Mouse (Mus musculus) CH12.LX (cell line): ENCODE measurements around the gene Nyap1. TPM values are rescaled to one million over a fixed set of nuclear protein-coding genes. Genes with fewer than 3 reads are reported as not detected.

Experiments used
- DNase-seq: peaks from one replicate; pipeline ENCODE4 v3.0.0-alpha.2; 2013; ENCODE audit errors: extremely low read depth
- H3K27ac ChIP-seq: 2 replicates; pipeline ENCODE4 v1.5.1; 2012; ENCODE audit warnings: low read depth, mild to moderate bottlenecking, control low read depth, moderate library complexity; ENCODE audit not compliant: insufficient read depth
- H3K27me3 ChIP-seq: replicated peaks from 2 replicates; pipeline ENCODE3; 2012; ENCODE audit warnings: inconsistent platforms
- H3K36me3 ChIP-seq, 2 experiments: replicated peaks in 1 of 2; 2 replicates each; pipeline versions ENCODE3 to v1.6.1; 2012; ENCODE audit warnings: inconsistent platforms in 1 of 2, low read length in 1 of 2, mild to moderate bottlenecking in 1 of 2, mixed read lengths in 1 of 2, moderate library complexity in 1 of 2; ENCODE audit not compliant: control insufficient read depth in 1 of 2, insufficient read depth in 1 of 2
- H3K4me1 ChIP-seq, 2 experiments: 2 replicates each; pipeline ENCODE4 v1.6.1; 2012; ENCODE audit warnings: inconsistent platforms in 1 of 2, moderate library complexity in 1 of 2; ENCODE audit not compliant: insufficient read depth in 2 of 2, control insufficient read depth in 1 of 2
- H3K4me2 ChIP-seq: 2 replicates; pipeline ENCODE4 v1.6.1; 2012; ENCODE audit warnings: low read depth, mild to moderate bottlenecking, control low read depth; ENCODE audit not compliant: poor library complexity, insufficient read depth, severe bottlenecking
- H3K4me3 ChIP-seq, 3 experiments: fragments of 150-350 bp in 1 of 3; sonication (generic) in 1 of 3; replicated peaks in 1 of 3; 2 replicates each; pipeline versions ENCODE3 to v1.5.1; 2011 to 2012; ENCODE audit warnings: low read depth in 2 of 3, low read length in 2 of 3, mild to moderate bottlenecking in 2 of 3, moderate library complexity in 2 of 3, control low read depth in 1 of 3, improper control_type of control experiment in 1 of 3, inconsistent platforms in 1 of 3, mixed read lengths in 1 of 3; ENCODE audit not compliant: poor library complexity in 1 of 3
- H3K79me2 ChIP-seq: replicated peaks from 2 replicates; pipeline ENCODE4 v1.6.1; 2012; ENCODE audit warnings: mild to moderate bottlenecking, moderate library complexity; ENCODE audit not compliant: control insufficient read depth, poor library complexity, insufficient read depth, severe bottlenecking; ENCODE audit errors: extremely low read depth
- H3K9ac ChIP-seq: 2 replicates; pipeline ENCODE4 v1.6.1; 2012; ENCODE audit warnings: low read depth, mild to moderate bottlenecking, control low read depth, moderate library complexity; ENCODE audit not compliant: insufficient read depth
- H3K9me3 ChIP-seq: replicated peaks from 2 replicates; pipeline ENCODE3; 2012; ENCODE audit warnings: low read length, inconsistent platforms, mixed read lengths
- E2F4 ChIP-seq: IDR thresholded peaks from 2 replicates; pipeline ENCODE4 v1.6.1; 2011; ENCODE audit warnings: low read depth, low read length, improper control_type of control experiment; ENCODE audit not compliant: insufficient replicate concordance
- ELF1 ChIP-seq: IDR thresholded peaks from 2 replicates; pipeline ENCODE4 v1.6.1; 2014; ENCODE audit warnings: low read depth, mild to moderate bottlenecking, inconsistent platforms, low read length, improper control_type of control experiment
- HCFC1 ChIP-seq: IDR thresholded peaks from 2 replicates; pipeline ENCODE4 v1.6.1; 2012; ENCODE audit warnings: low read depth, mild to moderate bottlenecking, inconsistent platforms, low read length, improper control_type of control experiment
- JUN ChIP-seq: IDR thresholded peaks from 2 replicates; pipeline ENCODE4 v1.6.1; 2011; ENCODE audit warnings: low read depth, mild to moderate bottlenecking, low read length, improper control_type of control experiment, moderate library complexity; ENCODE audit not compliant: insufficient read depth
- JUND ChIP-seq: conservative IDR thresholded peaks from 2 replicates; pipeline ENCODE4 v1.6.1; 2011; ENCODE audit warnings: low read depth, low read length, improper control_type of control experiment
- MAZ ChIP-seq: IDR thresholded peaks from 2 replicates; pipeline ENCODE4 v1.6.1; 2012; ENCODE audit warnings: low read depth, mild to moderate bottlenecking, inconsistent platforms, low read length, improper control_type of control experiment, moderate library complexity
- MEF2A ChIP-seq: IDR thresholded peaks from 2 replicates; pipeline ENCODE4 v1.6.1; 2014; ENCODE audit warnings: low read depth, mild to moderate bottlenecking, inconsistent platforms, low read length, improper control_type of control experiment, borderline replicate concordance
- POLR2A ChIP-seq: IDR thresholded peaks from 2 replicates; pipeline ENCODE4 v1.6.1; 2011; ENCODE audit warnings: low read depth, mild to moderate bottlenecking, improper control_type of control experiment, low read length
- SIN3A ChIP-seq: IDR thresholded peaks from 2 replicates; pipeline ENCODE4 v1.6.1; 2012; ENCODE audit warnings: low read length, improper control_type of control experiment, inconsistent platforms
- TCF12 ChIP-seq: IDR thresholded peaks from 2 replicates; pipeline ENCODE4 v1.6.1; 2014; ENCODE audit warnings: low read depth, mild to moderate bottlenecking, inconsistent platforms, low read length, improper control_type of control experiment
- USF1 ChIP-seq: IDR thresholded peaks from 2 replicates; pipeline ENCODE4 v1.6.1; 2014; ENCODE audit warnings: low read depth, mild to moderate bottlenecking, inconsistent platforms, low read length, improper control_type of control experiment
- ZKSCAN1 ChIP-seq: IDR thresholded peaks from 2 replicates; pipeline ENCODE4 v1.6.1; 2012; ENCODE audit warnings: low read depth, inconsistent platforms, low read length, improper control_type of control experiment, borderline replicate concordance
- dilution Hi-C: fragments of 300-500 bp; cut with MboI; formaldehyde crosslinking; loops from 2 replicates; pipeline ENCODE4 v1.14.3; 2020; ENCODE audit warnings: low sequenced_read_pairs; ENCODE audit not compliant: extremely low pct_unique_long_range_greater_than_20kb, extremely low pct_ligation_motif_present
- in situ Hi-C: fragments of 300-500 bp; cut with MboI; formaldehyde crosslinking; loops from 3 replicates; pipeline ENCODE4 v1.14.3; 2019; ENCODE audit warnings: low sequenced_read_pairs, low pct_ligation_motif_present, low pct_unique_long_range_greater_than_20kb, mixed read lengths
- polyA plus RNA-seq: library from polyadenylated mRNA; unstranded; fragments of >175 nt; gene quantifications from 2 replicates; pipeline ENCODE4 v1.2.1, GENCODE M21; 2012; ENCODE audit warnings: low read depth; ENCODE audit not compliant: insufficient read length
- total RNA-seq, 2 experiments: library from RNA; depleted of rRNA; stranded (reverse); fragments of 300-350 nt in 1 of 2; fragments of >200 nt in 1 of 2; gene quantifications; 2 replicates each; pipeline ENCODE4 v1.2.3; 2012 to 2014

The Nyap1 gene
- total and polyA plus RNA-seq, 3 experiments, result 0.28 to 1.4 (median 0.43) TPM

DNA sequence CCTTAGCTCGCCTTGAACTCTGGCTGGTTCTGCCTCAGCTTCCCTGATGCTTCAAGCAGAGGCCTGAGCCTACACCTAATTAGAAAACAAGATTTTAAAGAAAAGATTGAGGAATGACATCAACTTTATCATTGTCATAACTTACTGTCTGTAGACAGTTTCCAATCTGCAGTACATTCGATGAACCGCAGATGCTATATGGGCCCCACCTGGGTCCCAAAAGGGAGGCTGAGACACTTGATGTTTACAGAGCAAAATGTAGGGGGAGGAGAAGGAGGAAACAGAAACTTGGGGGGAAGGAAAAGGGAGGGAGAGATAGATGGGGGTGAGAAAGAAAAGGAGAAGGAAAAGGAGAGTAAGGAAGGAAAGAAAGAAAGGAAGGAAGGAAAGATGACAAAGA, 51.4 kb downstream of the Nyap1 start:
- Histone ChIP-seq H3K4me3 (no peak overlapping the region), H3K79me2 (no peaks in the 10 kb centered on the region), H3K27me3 (no peaks in the 10 kb centered on the region), H3K36me3 (no peaks in the 10 kb centered on the region), H3K9ac (no peak overlapping the region)
- dilution Hi-C loops (no loop called here), in situ Hi-C loops (no loop called here)
- TF ChIP-seq TCF12, result no peak
- TF ChIP-seq, all 38 proteins: peak for 0
- peaks cover 0 to 12% of the 10 kb centered on the region in 2 experiments; a peak in 1 of 4 replicates for H3K4me1 ChIP-seq
- H3K27ac ChIP-seq, result no peak overlapping the region
- no peak for DNase-seq
- H3K9me3 ChIP-seq, result no peaks in the 10 kb centered on the region
- no peak overlapping the region for H3K4me2 ChIP-seq

- no peak for TF ChIP-seq ZKSCAN1
- TF ChIP-seq USF1, result no peak
- no peak for TF ChIP-seq SIN3A
- TF ChIP-seq MAZ, result no peak
- no peak for TF ChIP-seq ELF1
- no peak for TF ChIP-seq JUN
- TF ChIP-seq E2F4, result no peak
- no peak for TF ChIP-seq HCFC1
- no peak for TF ChIP-seq POLR2A
- TF ChIP-seq MEF2A, result no peak
- no peak for TF ChIP-seq JUND
- dilution Hi-C loops, result no loop called here
- Histone ChIP-seq H3K27me3 (no peaks in the 10 kb centered on the region), H3K9me3 (no peaks in the 10 kb centered on the region), H3K4me2 (no peak overlapping the region), H3K27ac (no peak overlapping the region), H3K79me2 (no peaks in the 10 kb centered on the region), H3K4me1 (peaks cover 0 to 31% of the 10 kb centered on the region in 2 experiments; a peak in 2 of 4 replicates), H3K36me3 (peaks cover 0 to 12% of the 10 kb centered on the region in 2 experiments), H3K4me3 (no peak overlapping the region), H3K9ac (no peak overlapping the region)
- DNase-seq, result no peak
- in situ Hi-C loops, result no loop called here
Measured at GRCm38 (mm10) chr5:137686127-137686790, 55.1 kb downstream of the Nyap1 start.

GRCm38 (mm10) chr5:137685653-137686052, 55.8 kb downstream of the Nyap1 start:
- in situ Hi-C loops, result no loop called here
- Histone ChIP-seq H3K4me3 (no peak overlapping the region), H3K9me3 (no peaks in the 10 kb centered on the region), H3K79me2 (peaks cover 4% of the 10 kb centered on the region; the same call in 1 of the 2 replicates), H3K27ac (no peak overlapping the region), H3K27me3 (no peaks in the 10 kb centered on the region), H3K4me2 (no peak overlapping the region), H3K9ac (no peak overlapping the region), H3K4me1 (peaks cover 0 to 31% of the 10 kb centered on the region in 2 experiments; a peak in 2 of 4 replicates), H3K36me3 (peaks cover 0 to 15% of the 10 kb centered on the region in 2 experiments)
- dilution Hi-C loops, result no loop called here
- no peak for TF ChIP-seq JUN
- no peak for DNase-seq
